ENCODE assay signal across 9 mouse cellular contexts in the genomic region with DNA sequence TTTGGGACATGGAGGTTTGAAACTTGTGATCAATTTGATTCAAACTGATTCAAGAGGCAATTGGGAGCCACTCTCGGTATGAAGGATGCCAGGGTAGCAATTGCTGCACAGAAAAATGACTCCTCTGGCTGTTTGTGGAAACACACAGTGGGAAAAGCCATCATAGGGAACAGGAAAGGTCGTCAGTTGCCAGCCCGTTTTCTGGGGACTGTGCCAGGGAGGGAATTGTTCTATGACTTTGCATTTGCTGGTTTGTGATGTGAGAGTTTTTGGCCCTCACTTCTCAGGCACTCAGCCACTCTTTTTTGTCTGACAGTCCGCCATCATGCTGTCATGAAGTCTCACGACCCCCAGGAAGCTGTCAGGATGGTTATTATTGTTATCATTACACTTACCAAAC.
DNase-seq lines count a peak whose midpoint lies in the region; ATAC-seq and TF ChIP-seq lines count a peak whose summit lies in the region.
"Had no signal": no experiment of that assay in that cellular context is flagged by ENCODE, and none has a peak within 500 bp of the region (broad histone marks: within the 10 kb centered on the region; RNA-seq: fewer than 3 reads in every experiment).

No protein-coding gene starts in this region.

- H3K27me3 ChIP-seq in hindbrain, postnatal 0 days (ENCODE audit: insufficient read depth, low read length): no peaks in the 10 kb centered on the region
- H3K27me3 ChIP-seq in hindbrain, embryonic 13.5 days: no peaks in the 10 kb centered on the region
- H3K27me3 ChIP-seq in thymus, adult 2 months (ENCODE audit: control insufficient read depth, insufficient read depth, low read length): no peaks in the 10 kb centered on the region
- H3K27me3 ChIP-seq: midbrain, embryonic 12.5 days had no signal

- H3K9me3 ChIP-seq in hindbrain, postnatal 0 days (ENCODE audit: low read length): no peaks in the 10 kb centered on the region
- H3K9me3 ChIP-seq in hindbrain, embryonic 13.5 days: no peaks in the 10 kb centered on the region
- H3K9me3 ChIP-seq: midbrain, embryonic 12.5 days had no signal

- ATAC-seq in hindbrain, postnatal 0 days: no peak
- ATAC-seq in hindbrain, embryonic 13.5 days (ENCODE audit: low FRiP score): no peak
- no peak for ATAC-seq in activated CD4-positive, CD25-positive, alpha-beta regulatory T cell, adult 4 months

- no peaks in the 10 kb centered on the region for H3K36me3 ChIP-seq in hindbrain, postnatal 0 days (ENCODE audit: insufficient read depth, low read length)
- no peaks in the 10 kb centered on the region for H3K36me3 ChIP-seq in hindbrain, embryonic 13.5 days
- no peaks in the 10 kb centered on the region for H3K36me3 ChIP-seq in thymus, adult 2 months (ENCODE audit: control insufficient read depth, insufficient read depth, low read length)
- H3K36me3 ChIP-seq: midbrain, embryonic 12.5 days had no signal

- no peak for TF ChIP-seq POLR2A in brain, embryonic 14.5 days (IDR thresholded peaks at IDR 0.05; ENCODE audit: borderline replicate concordance, extremely low read depth, insufficient read depth, insufficient read length, poor library complexity, severe bottlenecking)
- no peak for TF ChIP-seq POLR2A in thymus, adult 2 months (IDR thresholded peaks at IDR 0.05; ENCODE audit: control insufficient read depth, extremely low read depth, insufficient read depth, low read length, poor library complexity)

- no peak overlapping the region for H3K27ac ChIP-seq in hindbrain, postnatal 0 days
- H3K27ac ChIP-seq in hindbrain, embryonic 13.5 days: no peak overlapping the region
- H3K27ac ChIP-seq in thymus, adult 2 months (ENCODE audit: control insufficient read depth, insufficient read depth, low read length): no peak overlapping the region
- H3K27ac ChIP-seq: midbrain, embryonic 12.5 days had no signal

- H3K4me2 ChIP-seq in hindbrain, postnatal 0 days (ENCODE audit: low read depth, low read length): no peak overlapping the region
- H3K4me2 ChIP-seq in hindbrain, embryonic 13.5 days: no peak overlapping the region
- H3K4me2 ChIP-seq: midbrain, embryonic 12.5 days had no signal

- H3K4me3 ChIP-seq in hindbrain, postnatal 0 days (ENCODE audit: low read length): no peak overlapping the region
- H3K4me3 ChIP-seq in hindbrain, embryonic 13.5 days: no peak overlapping the region
- no peak overlapping the region for H3K4me3 ChIP-seq in thymus, adult 2 months (ENCODE audit: control insufficient read depth, insufficient read depth, low read length)
- H3K4me3 ChIP-seq: midbrain, embryonic 12.5 days had no signal

- 33% methylated on average over 5 of the region's 5 CpGs for WGBS in hindbrain, postnatal 0 days
- 52% methylated on average over 5 of the region's 5 CpGs for WGBS in hindbrain, embryonic 13.5 days
- 57% methylated on average over 5 of the region's 5 CpGs for WGBS in thymus, adult 2 months

- H3K4me1 ChIP-seq in hindbrain, postnatal 0 days (ENCODE audit: insufficient read depth, low read length): peaks cover 5% of the 10 kb centered on the region; the same call in 1 of the 2 replicates
- peaks cover 28% of the 10 kb centered on the region for H3K4me1 ChIP-seq in hindbrain, embryonic 13.5 days (replicated peaks)
- H3K4me1 ChIP-seq in thymus, adult 2 months (replicated peaks; ENCODE audit: control insufficient read depth, insufficient read depth, low read length): no peaks in the 10 kb centered on the region

- DNase-seq in hindbrain, postnatal 0 days (ENCODE audit: low spot score): peak; percentile 68
- peak; percentile 73 for DNase-seq in brain, embryonic 14.5 days (ENCODE audit: low read depth)
- peak; percentile 35 for DNase-seq in gastrocnemius, postnatal 25 days
- DNase-seq in lung, postnatal 10 days: peak; percentile 74
- DNase-seq in thymus, adult 2 months: no peak
- DNase-seq: thymus, postnatal 36 days had no signal

- H3K9ac ChIP-seq in hindbrain, postnatal 0 days (replicated peaks; ENCODE audit: low read length): no peak overlapping the region
- H3K9ac ChIP-seq in hindbrain, embryonic 13.5 days: no peak overlapping the region
- H3K9ac ChIP-seq: midbrain, embryonic 12.5 days had no signal

- TF ChIP-seq CTCF in hindbrain, postnatal 0 days (IDR thresholded peaks at IDR 0.05; ENCODE audit: low read depth): no peak
- TF ChIP-seq CTCF in brain, embryonic 14.5 days (IDR thresholded peaks at IDR 0.05; ENCODE audit: borderline replicate concordance, extremely low read depth, insufficient read depth, insufficient read length): no peak
- no peak for TF ChIP-seq CTCF in thymus, adult 2 months (IDR thresholded peaks at IDR 0.05; ENCODE audit: borderline replicate concordance, control insufficient read depth, extremely low read depth, insufficient read depth, low read length, poor library complexity)
